Mouse (Mus musculus) midbrain, postnatal 0 days (tissue): Measurements from ENCODE around the gene Slc1a2. TPM values are rescaled to one million over a fixed set of nuclear protein-coding genes. Genes with fewer than 3 reads are reported as not detected.

Experiments used
- ATAC-seq: fragments of 200-750 bp; cut with Nextera tagmentation; 2 replicates; pipeline ENCODE4 v1.8.0; 2017; ENCODE audit warnings: moderate number of reproducible peaks, mild to moderate bottlenecking, moderate TSS enrichment, moderate library complexity; ENCODE audit not compliant: low FRiP score
- DNase-seq: peaks from one replicate; pipeline ENCODE4 v3.0.0-alpha.2; 2015; ENCODE audit warnings: low spot score
- H3K27ac ChIP-seq: fragments of 300-500 bp; sonication (generic); 2 replicates; pipeline ENCODE4 v1.5.1; 2014; ENCODE audit warnings: low read depth, mild to moderate bottlenecking, low read length, mixed read lengths
- H3K27me3 ChIP-seq: fragments of 300-500 bp; sonication (generic); 2 replicates; pipeline ENCODE4 v1.6.1; 2014; ENCODE audit warnings: low read length, control low read depth, mixed read lengths; ENCODE audit not compliant: insufficient read depth
- H3K36me3 ChIP-seq: fragments of 300-500 bp; sonication (generic); 2 replicates; pipeline ENCODE4 v1.6.1; 2014; ENCODE audit warnings: low read length, control low read depth, mixed read lengths; ENCODE audit not compliant: insufficient read depth
- H3K4me1 ChIP-seq: fragments of 300-500 bp; sonication (generic); 2 replicates; pipeline ENCODE4 v1.6.1; 2014; ENCODE audit warnings: mild to moderate bottlenecking, control low read depth, antibody characterized with exemption, low read length, mixed read lengths; ENCODE audit not compliant: insufficient read depth
- H3K4me2 ChIP-seq: fragments of 300-500 bp; sonication (generic); 2 replicates; pipeline ENCODE4 v1.6.1; 2014; ENCODE audit warnings: low read depth, mild to moderate bottlenecking, low read length, mixed read lengths; ENCODE audit not compliant: poor library complexity, severe bottlenecking
- H3K4me3 ChIP-seq: fragments of 300-500 bp; sonication (generic); 2 replicates; pipeline ENCODE4 v1.5.1; 2014; ENCODE audit warnings: low read depth, mild to moderate bottlenecking, low read length, moderate library complexity
- H3K9ac ChIP-seq: fragments of 300-500 bp; sonication (generic); replicated peaks from 2 replicates; pipeline ENCODE4 v1.6.1; 2014; ENCODE audit warnings: mild to moderate bottlenecking, low read length, moderate library complexity, mixed read lengths; ENCODE audit not compliant: poor library complexity, severe bottlenecking
- H3K9me3 ChIP-seq: fragments of 300-500 bp; sonication (generic); 2 replicates; pipeline ENCODE4 v1.6.1; 2016; ENCODE audit warnings: low read length, control low read depth
- CTCF ChIP-seq: IDR thresholded peaks from 2 replicates; pipeline ENCODE4 v1.5.1; 2016; ENCODE audit warnings: antibody characterized with exemption, mild to moderate bottlenecking
- WGBS: fragments of 180-500 bp; shearing (Covaris S2); extraction: QIAGEN DNeasy Blood & Tissue Kit; methylation state at CpG from one replicate; pipeline ENCODE4 v1.1.7; 2014; 5-methylcytosine and 5-hydroxymethylcytosine counted together
- polyA plus RNA-seq: library from polyadenylated mRNA; unstranded; fragments of >200 nt; fragmentation: Nextera tagmentation; extraction: Ambion mirVana; gene quantifications from 2 replicates; pipeline ENCODE4 v1.2.1, GENCODE M21; 2015
- total RNA-seq: library from RNA; depleted of rRNA; stranded (reverse); fragments of >200 nt; gene quantifications from 2 replicates; pipeline ENCODE4 v1.2.3, GENCODE M21; 2014

The Slc1a2 gene
- total and polyA plus RNA-seq, 2 experiments from 2014 or later = 15.7 to 102 TPM

- WGBS = 52% methylated on average over 5 of the region's 5 CpGs
- H3K4me1 ChIP-seq = peaks cover 8% of the 10 kb centered on the region; the same call in 1 of the 2 replicates
- no peak for TF ChIP-seq CTCF
- H3K9me3 ChIP-seq = no peaks in the 10 kb centered on the region
- DNase-seq (peak; percentile 71), ATAC-seq (peak; percentile 68)
- H3K4me2 ChIP-seq = no peak overlapping the region
- H3K9ac ChIP-seq = no peak overlapping the region
- H3K27me3 ChIP-seq = no peaks in the 10 kb centered on the region
- no peaks in the 10 kb centered on the region for H3K36me3 ChIP-seq
- H3K27ac ChIP-seq = no peak overlapping the region
- no peak overlapping the region for H3K4me3 ChIP-seq
These were observed 161.8 kb downstream of the Slc1a2 start for GRCm38 (mm10) chr2:102820225-102820711.

GRCm38 (mm10) chr2:102820790-102821189 is 162.3 kb downstream of the Slc1a2 start:
- no peak for TF ChIP-seq CTCF
- H3K4me2 ChIP-seq = no peak overlapping the region
- no peak for DNase-seq
- no peaks in the 10 kb centered on the region for H3K9me3 ChIP-seq
- WGBS = 73% methylated on average over 8 of the region's 8 CpGs
- no peak overlapping the region for H3K9ac ChIP-seq
- peaks cover 8% of the 10 kb centered on the region; the same call in 1 of the 2 replicates for H3K4me1 ChIP-seq
- H3K4me3 ChIP-seq = no peak overlapping the region
- no peak overlapping the region for H3K27ac ChIP-seq
- no peaks in the 10 kb centered on the region for H3K27me3 ChIP-seq
- no peaks in the 10 kb centered on the region for H3K36me3 ChIP-seq
- no peak for ATAC-seq

- no peaks in the 10 kb centered on the region for H3K36me3 ChIP-seq
- 93% methylated on average over 6 of the region's 6 CpGs for WGBS
- H3K9ac ChIP-seq = no peak overlapping the region
- no peak overlapping the region for H3K27ac ChIP-seq
- no peak for ATAC-seq
- no peaks in the 10 kb centered on the region for H3K9me3 ChIP-seq
- H3K4me3 ChIP-seq = no peak overlapping the region
- no peaks in the 10 kb centered on the region for H3K27me3 ChIP-seq
- no peak for TF ChIP-seq CTCF
- DNase-seq = no peak
- H3K4me1 ChIP-seq = peaks cover 8% of the 10 kb centered on the region; the same call in 1 of the 2 replicates
- H3K4me2 ChIP-seq = no peak overlapping the region
These were observed 163.6 kb downstream of the Slc1a2 start for GRCm38 (mm10) chr2:102822036-102822435.

GRCm38 (mm10) chr2:102825961-102826633 is 167.6 kb downstream of the Slc1a2 start:
- ATAC-seq (no peak), DNase-seq (no peak)
- H3K27me3 ChIP-seq = no peaks in the 10 kb centered on the region
- no peak overlapping the region for H3K27ac ChIP-seq
- H3K4me2 ChIP-seq = no peak overlapping the region
- H3K9me3 ChIP-seq = no peaks in the 10 kb centered on the region
- H3K4me1 ChIP-seq = no peaks in the 10 kb centered on the region
- WGBS = 96% methylated on average over 9 of the region's 9 CpGs
- H3K36me3 ChIP-seq = no peaks in the 10 kb centered on the region
- no peak overlapping the region for H3K4me3 ChIP-seq
- no peak overlapping the region for H3K9ac ChIP-seq
- TF ChIP-seq CTCF = no peak

- Histone ChIP-seq H3K4me2 (no peak overlapping the region), H3K27me3 (no peaks in the 10 kb centered on the region), H3K27ac (no peak overlapping the region), H3K9me3 (no peaks in the 10 kb centered on the region), H3K4me3 (no peak overlapping the region), H3K9ac (no peak overlapping the region), H3K36me3 (no peaks in the 10 kb centered on the region), H3K4me1 (no peaks in the 10 kb centered on the region)
- no peak for ATAC-seq
- no peak for TF ChIP-seq CTCF
- 70% methylated on average over 1 of the region's 1 CpGs for WGBS
- no peak for DNase-seq
These were observed 169.4 kb downstream of the Slc1a2 start for GRCm38 (mm10) chr2:102827841-102828240.

GRCm38 (mm10) chr2:102828381-102828780 is 169.9 kb downstream of the Slc1a2 start:
- TF ChIP-seq CTCF = no peak
- H3K9ac ChIP-seq = no peak overlapping the region
- DNase-seq = no peak
- ATAC-seq = no peak
- H3K4me2 ChIP-seq = no peak overlapping the region
- H3K36me3 ChIP-seq = no peaks in the 10 kb centered on the region
- 94% methylated on average over 7 of the region's 7 CpGs for WGBS
- no peaks in the 10 kb centered on the region for H3K4me1 ChIP-seq
- H3K27me3 ChIP-seq = no peaks in the 10 kb centered on the region
- H3K9me3 ChIP-seq = no peaks in the 10 kb centered on the region
- no peak overlapping the region for H3K4me3 ChIP-seq
- no peak overlapping the region for H3K27ac ChIP-seq
